Mouse (Mus musculus): Measurements from ENCODE around the gene Tln2.

DNA sequence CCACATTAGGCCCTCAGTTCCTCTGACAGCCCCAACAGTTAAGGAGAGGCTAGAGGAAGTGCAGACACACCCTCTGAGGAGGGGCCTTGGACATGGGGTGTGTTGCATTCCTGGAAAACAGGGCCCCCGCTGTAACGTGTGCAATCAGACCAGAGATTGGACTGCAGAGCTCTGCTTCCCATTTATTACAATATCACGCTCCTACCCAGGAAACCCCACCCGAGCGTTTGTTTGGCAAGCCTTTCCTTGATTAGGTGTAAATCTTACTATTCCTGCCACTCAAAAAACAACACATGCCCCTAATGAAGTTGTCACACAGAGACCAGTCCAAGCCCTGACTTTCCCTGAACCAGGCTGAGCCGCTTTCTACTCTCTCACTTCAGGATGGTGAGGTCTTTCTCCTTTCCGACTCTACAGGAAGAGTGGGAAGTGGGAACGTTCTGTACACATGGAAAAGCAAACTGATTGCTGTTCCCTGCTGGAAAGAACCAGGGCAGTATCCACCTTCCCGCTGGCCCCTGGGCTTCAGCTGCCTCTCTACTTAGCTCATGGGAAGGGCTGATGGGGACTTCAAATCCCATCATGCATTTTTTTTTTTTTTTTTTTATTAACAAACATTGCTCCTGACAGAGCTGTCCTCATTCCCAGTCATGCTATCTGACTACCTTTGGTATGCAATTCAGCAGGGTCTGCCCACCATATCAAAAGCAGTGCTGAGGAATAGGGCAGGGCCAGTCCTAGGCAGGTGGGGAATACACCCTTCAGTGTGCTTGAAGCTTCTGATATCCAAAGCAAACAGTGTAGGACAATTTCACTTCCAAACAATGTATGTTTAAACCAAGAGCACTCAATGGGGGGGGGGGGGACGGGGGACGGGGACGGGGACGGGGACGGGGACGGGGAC, 74.1 kb downstream of the Tln2 start:
- no peak for TF ChIP-seq POLR2A (IDR thresholded peaks at IDR 0.05; ENCODE audit: low read depth, low read length)
- no peak for TF ChIP-seq CTCF (IDR thresholded peaks at IDR 0.05; ENCODE audit: extremely low read depth, insufficient read depth, insufficient read length, insufficient replicate concordance)

Measured in spleen, adult 2 months (tissue).